Mouse (Mus musculus) small intestine, adult 2 months (tissue): ENCODE data around the gene Prmt9.

Experiments
- CTCF ChIP-seq: fragments of 200-500 bp; IDR thresholded peaks from 2 replicates; pipeline ENCODE4 v1.5.1; 2012; ENCODE audit warnings: low read depth, mild to moderate bottlenecking, control low read depth, inconsistent platforms, low read length, moderate library complexity, mixed read lengths; ENCODE audit not compliant: insufficient replicate concordance, insufficient read length; ENCODE audit errors: extremely low read depth
- POLR2A ChIP-seq: fragments of 200-500 bp; IDR thresholded peaks from 2 replicates; pipeline ENCODE4 v1.6.1; 2012; ENCODE audit warnings: low read depth, mild to moderate bottlenecking, control low read depth, inconsistent platforms, low read length, moderate library complexity

DNA sequence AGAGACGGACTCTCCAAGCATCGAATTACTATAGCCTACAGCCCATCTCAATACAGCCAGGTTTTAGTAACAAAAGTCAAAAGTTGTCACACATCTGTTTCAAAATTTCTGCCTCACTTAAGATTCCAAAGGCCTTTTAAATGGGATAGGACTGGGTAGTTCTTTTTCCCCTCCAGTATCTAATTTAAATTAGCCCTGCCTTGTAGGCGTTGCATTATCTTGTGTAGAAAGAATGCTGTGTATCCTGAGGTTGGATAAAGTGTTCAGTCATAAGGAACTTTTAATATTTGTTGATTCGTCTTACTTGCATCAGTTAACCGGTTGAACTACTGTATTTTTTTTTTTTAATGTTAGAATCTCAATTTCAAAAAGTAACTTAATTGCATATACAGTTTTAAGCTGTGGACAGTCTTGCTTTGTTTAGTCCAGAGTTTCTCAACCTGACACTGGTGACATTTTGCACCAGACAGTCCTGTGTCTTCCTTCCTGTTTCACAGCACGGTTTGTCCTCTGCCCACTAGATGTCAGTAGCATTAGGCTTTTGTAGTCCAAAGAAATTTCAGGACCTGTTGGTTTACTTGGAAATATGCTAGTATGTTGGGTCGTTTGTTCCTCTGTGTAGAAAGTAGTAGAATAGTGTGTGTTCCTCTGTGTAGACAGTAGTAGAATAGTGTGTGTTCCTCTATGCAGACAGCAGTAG is 834 bp downstream of the Prmt9 start:
- TF ChIP-seq CTCF = no peak
- TF ChIP-seq POLR2A = no peak
